Mouse (Mus musculus) MEL (cell line): Measurements from ENCODE around the gene Tcf25. TPM values are rescaled to one million over a fixed set of nuclear protein-coding genes. Genes with fewer than 3 reads are reported as not detected.

ENCODE experiments used
- DNase-seq: peaks from one replicate; pipeline ENCODE4 v3.0.0; 2011; ENCODE audit warnings: low read depth, low spot score
- H3K27ac ChIP-seq: 2 replicates; pipeline ENCODE4 v1.5.1; 2012; ENCODE audit warnings: low read depth, mild to moderate bottlenecking, control low read depth, low read length, moderate library complexity; ENCODE audit not compliant: control insufficient read depth
- H3K27me3 ChIP-seq, 2 experiments: fragments of 150-350 bp in 1 of 2; sonication (generic) in 1 of 2; 2 replicates each; pipeline ENCODE4 v1.6.1; 2012; ENCODE audit warnings: low read length in 2 of 2, mild to moderate bottlenecking in 2 of 2, improper control_type of control experiment in 1 of 2, moderate library complexity in 1 of 2; ENCODE audit not compliant: insufficient read depth in 2 of 2, control insufficient read depth in 1 of 2
- H3K36me3 ChIP-seq, 2 experiments: 2 replicates each; pipeline ENCODE4 v1.6.1; 2012 to 2014; ENCODE audit warnings: low read length in 2 of 2, improper control_type of control experiment in 1 of 2, inconsistent platforms in 1 of 2, mild to moderate bottlenecking in 1 of 2; ENCODE audit not compliant: insufficient read depth in 2 of 2, control insufficient read depth in 1 of 2
- H3K4me1 ChIP-seq, 2 experiments: fragments of 150-350 bp in 1 of 2; sonication (generic) in 1 of 2; 2 replicates each; pipeline ENCODE4 v1.6.1; 2012; ENCODE audit warnings: low read length in 2 of 2, improper control_type of control experiment in 1 of 2, mild to moderate bottlenecking in 1 of 2; ENCODE audit not compliant: insufficient read depth in 2 of 2, control insufficient read depth in 1 of 2
- H3K4me3 ChIP-seq, 2 experiments: fragments of 150-350 bp in 1 of 2; sonication (generic) in 1 of 2; 2 replicates each; pipeline ENCODE4 v1.5.1; 2012; ENCODE audit warnings: low read depth in 2 of 2, low read length in 2 of 2, mild to moderate bottlenecking in 2 of 2, moderate library complexity in 2 of 2, control low read depth in 1 of 2, improper control_type of control experiment in 1 of 2; ENCODE audit not compliant: control insufficient read depth in 1 of 2, insufficient read depth in 1 of 2
- H3K79me2 ChIP-seq: 2 replicates; pipeline ENCODE4 v1.6.1; 2012; ENCODE audit warnings: mild to moderate bottlenecking, low read length, moderate library complexity; ENCODE audit not compliant: control insufficient read depth, poor library complexity, insufficient read depth
- H3K9ac ChIP-seq: 2 replicates; pipeline ENCODE4 v1.6.1; 2012; ENCODE audit warnings: low read depth, mild to moderate bottlenecking, control low read depth, low read length, moderate library complexity; ENCODE audit not compliant: control insufficient read depth, poor library complexity, severe bottlenecking
- H3K9me3 ChIP-seq: fragments of 150-350 bp; sonication (generic); replicated peaks from 2 replicates; pipeline ENCODE4 v1.6.1; 2012; ENCODE audit warnings: mild to moderate bottlenecking, low read length, improper control_type of control experiment, moderate library complexity; ENCODE audit not compliant: insufficient read depth
- BHLHE40 ChIP-seq: IDR thresholded peaks from 2 replicates; pipeline ENCODE4 v1.6.1; 2012; ENCODE audit warnings: low read depth, mild to moderate bottlenecking, inconsistent platforms, low read length, improper control_type of control experiment, borderline replicate concordance
- ETS1 ChIP-seq: IDR thresholded peaks from 2 replicates; pipeline ENCODE4 v1.6.1; 2012; ENCODE audit warnings: low read depth, mild to moderate bottlenecking, inconsistent platforms, low read length, improper control_type of control experiment, moderate library complexity
- GABPA ChIP-seq: IDR thresholded peaks from 2 replicates; pipeline ENCODE4 v1.6.1; 2012; ENCODE audit warnings: low read depth, mild to moderate bottlenecking, inconsistent platforms, low read length, improper control_type of control experiment, moderate library complexity
- HCFC1 ChIP-seq: IDR thresholded peaks from 2 replicates; pipeline ENCODE4 v1.6.1; 2012; ENCODE audit warnings: low read depth, mild to moderate bottlenecking, inconsistent platforms, low read length, improper control_type of control experiment, moderate library complexity
- JUND ChIP-seq: IDR thresholded peaks from 2 replicates; pipeline ENCODE4 v1.6.1; 2011; ENCODE audit warnings: low read depth, mild to moderate bottlenecking, improper control_type of control experiment, low read length
- MAZ ChIP-seq: IDR thresholded peaks from 2 replicates; pipeline ENCODE4 v1.6.1; 2012; ENCODE audit warnings: low read depth, mild to moderate bottlenecking, inconsistent platforms, low read length, improper control_type of control experiment
- MXI1 ChIP-seq: IDR thresholded peaks from 2 replicates; pipeline ENCODE4 v1.6.1; 2011; ENCODE audit warnings: mild to moderate bottlenecking, low read depth, low read length, improper control_type of control experiment
- MYB ChIP-seq: IDR thresholded peaks from 2 replicates; pipeline ENCODE4 v1.6.1; 2011; ENCODE audit warnings: mild to moderate bottlenecking, low read depth, low read length, improper control_type of control experiment
- MYC ChIP-seq: IDR thresholded peaks from 2 replicates; pipeline ENCODE4 v1.6.1; 2011; ENCODE audit warnings: low read depth, mild to moderate bottlenecking, low read length, improper control_type of control experiment, moderate library complexity
- NRF1 ChIP-seq: IDR thresholded peaks from 2 replicates; pipeline ENCODE4 v1.6.1; 2014; ENCODE audit warnings: low read depth, mild to moderate bottlenecking, inconsistent platforms, low read length, improper control_type of control experiment, moderate library complexity; ENCODE audit not compliant: poor library complexity, insufficient read depth, severe bottlenecking
- POLR2A ChIP-seq, 2 experiments: IDR thresholded peaks; 2 replicates each; pipeline ENCODE4 v1.6.1; 2011 to 2012; ENCODE audit warnings: low read length in 2 of 2, mild to moderate bottlenecking in 2 of 2, control low read depth in 1 of 2, improper control_type of control experiment in 1 of 2, low read depth in 1 of 2, moderate library complexity in 1 of 2; ENCODE audit not compliant: control insufficient read depth in 1 of 2, insufficient read depth in 1 of 2, poor library complexity in 1 of 2
- RAD21 ChIP-seq: IDR thresholded peaks from 2 replicates; pipeline ENCODE4 v1.6.1; 2011; ENCODE audit warnings: mild to moderate bottlenecking, low read depth, low read length, improper control_type of control experiment
- TCF12 ChIP-seq: IDR thresholded peaks from 2 replicates; pipeline ENCODE4 v1.6.1; 2014; ENCODE audit warnings: low read depth, mild to moderate bottlenecking, inconsistent platforms, low read length, improper control_type of control experiment, moderate library complexity
- UBTF ChIP-seq: IDR thresholded peaks from 2 replicates; pipeline ENCODE4 v1.6.1; 2012; ENCODE audit warnings: low read depth, mild to moderate bottlenecking, inconsistent platforms, low read length, improper control_type of control experiment, moderate library complexity, borderline replicate concordance; ENCODE audit not compliant: insufficient read depth
- USF1 ChIP-seq: IDR thresholded peaks from 2 replicates; pipeline ENCODE4 v1.6.1; 2014; ENCODE audit warnings: low read depth, mild to moderate bottlenecking, inconsistent platforms, low read length, improper control_type of control experiment, moderate library complexity
- polyA plus RNA-seq, 2 experiments: library from polyadenylated mRNA; stranded (reverse) in 1 of 2; unstranded in 1 of 2; fragments of >175 nt in 1 of 2; fragments of >200 nt in 1 of 2; gene quantifications; 2 replicates each; pipeline versions ENCODE4 v1.2.1 to v1.2.4; 2012; ENCODE audit warnings: low replicate concordance in 2 of 2, low read depth in 1 of 2; ENCODE audit not compliant: insufficient read length in 2 of 2, insufficient read depth in 1 of 2, missing spikeins in 1 of 2
- total RNA-seq: library from RNA; depleted of rRNA; stranded (reverse); fragments of 300-350 nt; gene quantifications from 2 replicates; pipeline ENCODE4 v1.2.3, GENCODE M21; 2012

Gene Tcf25
- total and polyA plus RNA-seq, 3 experiments, result 107 to 327 TPM; not detected in 1

DNA sequence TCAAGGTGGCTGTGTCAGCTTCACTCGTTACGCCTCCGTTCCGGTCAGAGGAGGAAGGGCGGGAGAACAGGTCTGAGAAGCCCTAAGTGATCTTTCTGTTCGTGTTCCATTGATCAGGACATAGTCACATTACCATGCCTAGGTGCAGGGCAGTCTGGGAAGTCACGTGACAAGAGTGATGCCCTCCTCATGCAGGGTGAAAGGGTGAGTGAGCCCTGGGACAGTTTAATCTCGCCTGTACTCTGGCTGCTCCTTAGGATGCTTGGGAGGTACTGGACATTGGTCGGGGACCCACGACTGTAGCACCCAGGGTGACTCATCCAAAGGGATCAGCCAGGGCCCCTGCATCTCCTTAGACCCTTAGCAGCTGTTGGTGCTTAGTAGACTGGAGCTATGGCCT, 72.4 kb downstream of the Tcf25 start:
- TF ChIP-seq RAD21 (no peak), POLR2A (IDR thresholded peaks at IDR 0.05; ENCODE audit: control insufficient read depth in 1 of 2, insufficient read depth in 1 of 2, low read depth in 1 of 2, low read length in 2 of 2, poor library complexity in 1 of 2) (no peak), BHLHE40 (no peak), NRF1 (no peak), USF1 (no peak), HCFC1 (no peak), MYC (no peak), MXI1 (no peak), UBTF (no peak), GABPA (no peak), ETS1 (no peak)
- TF ChIP-seq, all 39 proteins: peak for 0
- Histone ChIP-seq H3K27ac (no peak overlapping the region), H3K4me1 (peaks cover 10 to 39% of the 10 kb centered on the region in 2 experiments), H3K9me3 (no peaks in the 10 kb centered on the region), H3K9ac (no peak overlapping the region), H3K4me3 (no peak overlapping the region), H3K36me3 (peaks cover 0 to 23% of the 10 kb centered on the region in 2 experiments; a peak in 2 of 4 replicates), H3K27me3 (no peaks in the 10 kb centered on the region), H3K79me2 (peaks cover 4% of the 10 kb centered on the region; the same call in 1 of the 2 replicates)
- no peak for DNase-seq

DNA sequence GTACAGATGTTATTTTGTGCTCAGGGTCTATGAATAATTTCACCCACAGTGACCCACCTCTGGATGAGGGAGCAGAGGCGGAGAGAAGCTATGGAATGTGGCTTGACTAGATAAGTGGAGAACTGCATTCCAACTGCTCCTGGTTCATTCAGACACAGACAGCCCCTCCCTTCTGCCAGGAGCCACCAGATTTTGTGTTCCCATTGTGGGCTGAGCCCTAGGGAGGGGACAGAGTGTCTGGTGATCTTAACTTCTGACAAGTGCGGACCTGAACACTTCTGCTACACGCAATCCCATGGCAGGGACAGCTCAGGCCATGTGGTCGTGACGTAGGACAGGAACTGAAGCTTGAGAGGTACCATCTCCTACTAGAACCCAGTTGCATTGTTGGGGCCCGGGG, 73.2 kb downstream of the Tcf25 start:
- peaks cover 0 to 31% of the 10 kb centered on the region in 2 experiments; a peak in 2 of 4 replicates for H3K36me3 ChIP-seq
- H3K4me1 ChIP-seq, result peaks cover 18 to 40% of the 10 kb centered on the region in 2 experiments
- H3K27ac ChIP-seq, result no peak overlapping the region
- TF ChIP-seq RAD21 (no peak), BHLHE40 (no peak), MAZ (no peak), TCF12 (no peak), ETS1 (no peak), MYB (no peak), JUND (no peak)
- no peak overlapping the region for H3K4me3 ChIP-seq
- peaks cover 4% of the 10 kb centered on the region; the same call in 1 of the 2 replicates for H3K79me2 ChIP-seq
- no peak for DNase-seq
- no peak overlapping the region for H3K9ac ChIP-seq
- no peaks in the 10 kb centered on the region for H3K9me3 ChIP-seq
- H3K27me3 ChIP-seq, result no peaks in the 10 kb centered on the region
